Mouse (Mus musculus) neural tube, embryonic 15.5 days (tissue): Measurements from ENCODE around the gene Sh3rf3. TPM values are rescaled to one million over a fixed set of nuclear protein-coding genes. Genes with fewer than 3 reads are reported as not detected.

Experiments used
- ATAC-seq: fragments of 200-750 bp; cut with Nextera tagmentation; 2 replicates; pipeline ENCODE4 v1.8.0; 2017; ENCODE audit warnings: mild to moderate bottlenecking, moderate TSS enrichment, moderate library complexity; ENCODE audit not compliant: low FRiP score
- H3K27ac ChIP-seq: fragments of 300-500 bp; sonication (generic); replicated peaks from 2 replicates; pipeline ENCODE4 v1.5.1; 2015; ENCODE audit warnings: mild to moderate bottlenecking, inconsistent platforms
- H3K27me3 ChIP-seq: fragments of 300-500 bp; sonication (generic); replicated peaks from 2 replicates; pipeline ENCODE4 v1.6.1; 2015; ENCODE audit warnings: inconsistent platforms
- H3K36me3 ChIP-seq: fragments of 300-500 bp; sonication (generic); 2 replicates; pipeline ENCODE4 v1.6.1; 2015; ENCODE audit warnings: inconsistent platforms
- H3K4me1 ChIP-seq: fragments of 300-500 bp; sonication (generic); 2 replicates; pipeline ENCODE4 v1.6.1; 2015; ENCODE audit warnings: inconsistent platforms
- H3K4me2 ChIP-seq: fragments of 300-500 bp; sonication (generic); 2 replicates; pipeline ENCODE4 v1.6.1; 2015; ENCODE audit warnings: inconsistent platforms, mild to moderate bottlenecking, moderate library complexity
- H3K4me3 ChIP-seq: fragments of 300-500 bp; sonication (generic); replicated peaks from 2 replicates; pipeline ENCODE4 v1.5.1; 2015; ENCODE audit warnings: mild to moderate bottlenecking, inconsistent platforms
- H3K9ac ChIP-seq: fragments of 300-500 bp; sonication (generic); replicated peaks from 2 replicates; pipeline ENCODE4 v1.6.1; 2015; ENCODE audit warnings: mild to moderate bottlenecking, inconsistent platforms
- H3K9me3 ChIP-seq: fragments of 300-500 bp; sonication (generic); replicated peaks from 2 replicates; pipeline ENCODE4 v1.6.1; 2016; ENCODE audit warnings: inconsistent platforms
- WGBS: fragments of 180-500 bp; shearing (Covaris S2); methylation state at CpG from one replicate; pipeline ENCODE4 v1.1.7; 2015; ENCODE audit warnings: mixed read lengths; 5-methylcytosine and 5-hydroxymethylcytosine counted together
- polyA plus RNA-seq: library from polyadenylated mRNA; unstranded; fragments of >200 nt; fragmentation: Nextera tagmentation; extraction: Ambion mirVana; gene quantifications from 2 replicates; pipeline ENCODE4 v1.2.1, GENCODE M21; 2015

Gene Sh3rf3
- polyA plus RNA-seq, 1 experiment from 2014 or later = 3.3 TPM

DNA sequence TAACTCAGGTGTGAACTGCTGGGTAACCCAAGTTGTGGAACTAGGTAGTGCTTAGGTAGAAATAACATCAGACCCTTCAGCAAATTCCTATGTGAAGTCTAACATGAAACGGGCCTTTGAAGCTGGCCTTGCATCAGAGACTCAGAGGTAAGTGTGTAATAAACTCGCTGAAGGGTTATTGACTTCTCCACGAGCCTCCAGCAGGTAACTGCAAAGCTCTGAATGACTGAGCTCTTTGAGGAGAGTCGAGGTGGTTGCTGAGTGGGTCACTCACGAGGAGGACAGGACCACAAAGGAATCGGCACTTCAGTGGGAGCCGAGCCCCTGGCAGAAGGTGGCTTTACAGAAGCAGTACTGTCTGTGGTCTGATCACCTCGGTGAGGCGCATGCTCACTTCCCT lies 303.2 kb downstream of the Sh3rf3 start:
- Histone ChIP-seq H3K9ac (no peak overlapping the region), H3K4me3 (no peak overlapping the region), H3K27ac (no peak overlapping the region), H3K9me3 (no peaks in the 10 kb centered on the region), H3K4me2 (no peak overlapping the region), H3K36me3 (no peaks in the 10 kb centered on the region), H3K4me1 (no peaks in the 10 kb centered on the region), H3K27me3 (no peaks in the 10 kb centered on the region)
- ATAC-seq = no peak
- WGBS = 78% methylated on average over 9 of the region's 9 CpGs

DNA sequence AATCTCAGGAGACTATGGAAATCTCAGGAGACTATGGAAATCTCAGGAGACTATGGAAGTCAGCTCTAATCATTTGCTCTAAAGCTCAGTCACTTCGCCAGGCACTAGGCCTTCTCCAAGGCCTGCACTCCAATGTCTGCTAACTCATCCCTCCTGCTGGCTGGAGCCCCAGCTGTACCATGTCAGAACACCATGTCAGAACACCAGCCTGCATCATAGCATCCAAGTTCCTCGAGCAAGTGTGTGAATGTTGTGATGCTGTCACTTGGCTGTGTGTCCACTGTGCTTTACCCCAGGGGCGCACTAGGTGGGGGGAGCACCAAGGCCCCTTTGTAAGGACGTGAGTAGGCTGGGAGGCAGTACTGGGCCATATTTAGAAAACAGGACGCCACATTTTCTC lies 304.4 kb downstream of the Sh3rf3 start:
- ATAC-seq = no peak
- H3K4me3 ChIP-seq = no peak overlapping the region
- H3K27ac ChIP-seq = no peak overlapping the region
- H3K4me1 ChIP-seq = no peaks in the 10 kb centered on the region
- 87% methylated on average over 5 of the region's 5 CpGs for WGBS
- no peaks in the 10 kb centered on the region for H3K36me3 ChIP-seq
- no peak overlapping the region for H3K4me2 ChIP-seq
- H3K9me3 ChIP-seq = no peaks in the 10 kb centered on the region
- H3K9ac ChIP-seq = no peak overlapping the region
- no peaks in the 10 kb centered on the region for H3K27me3 ChIP-seq

DNA sequence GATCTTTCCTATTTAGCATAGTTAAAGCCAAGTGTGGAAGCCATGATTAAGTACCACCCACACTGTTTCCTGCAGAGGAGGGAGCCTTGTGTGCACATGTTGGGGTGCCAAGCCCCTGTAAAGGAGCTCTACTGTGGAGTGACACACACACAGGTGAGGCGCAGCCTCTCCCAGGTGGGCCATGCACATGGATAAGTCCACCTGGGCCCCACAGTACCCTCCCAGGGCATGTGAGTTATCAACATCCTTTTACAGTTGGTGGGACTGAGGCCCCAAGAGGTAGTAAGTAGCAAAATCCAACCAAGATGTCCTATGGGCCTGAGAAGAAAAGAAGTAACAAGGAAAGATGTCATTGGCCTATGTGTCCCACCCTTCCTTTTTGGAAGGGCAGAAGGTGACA lies 305.8 kb downstream of the Sh3rf3 start:
- no peak overlapping the region for H3K4me2 ChIP-seq
- ATAC-seq = no peak
- H3K9me3 ChIP-seq = no peaks in the 10 kb centered on the region
- H3K4me1 ChIP-seq = no peaks in the 10 kb centered on the region
- WGBS = 93% methylated on average over 1 of the region's 1 CpGs
- H3K27me3 ChIP-seq = no peaks in the 10 kb centered on the region
- no peaks in the 10 kb centered on the region for H3K36me3 ChIP-seq
- no peak overlapping the region for H3K27ac ChIP-seq
- no peak overlapping the region for H3K4me3 ChIP-seq
- H3K9ac ChIP-seq = no peak overlapping the region

DNA sequence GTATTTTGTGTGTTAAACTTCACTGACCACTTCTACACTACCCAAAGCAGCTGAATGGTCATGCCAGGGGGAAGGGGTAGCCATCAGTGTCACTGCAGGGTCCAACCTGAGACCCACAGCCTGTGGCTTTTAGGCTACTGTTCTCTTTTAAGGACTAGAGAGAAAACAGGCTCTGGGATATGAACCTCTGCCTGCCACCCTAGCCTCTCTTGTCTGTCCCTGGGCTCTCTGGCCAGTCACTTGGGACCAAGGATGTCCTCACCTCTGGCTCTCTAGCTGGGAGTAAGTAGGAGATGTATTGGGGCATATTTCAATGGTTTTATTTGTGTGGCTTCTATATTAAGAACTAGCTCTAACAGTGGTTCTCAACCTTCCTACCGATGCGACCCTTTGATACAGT lies 306.7 kb downstream of the Sh3rf3 start:
- Histone ChIP-seq H3K27me3 (no peaks in the 10 kb centered on the region), H3K9ac (no peak overlapping the region), H3K9me3 (no peaks in the 10 kb centered on the region), H3K4me2 (no peak overlapping the region), H3K27ac (no peak overlapping the region), H3K4me3 (no peak overlapping the region), H3K36me3 (no peaks in the 10 kb centered on the region), H3K4me1 (no peaks in the 10 kb centered on the region)
- ATAC-seq = no peak
- 94% methylated on average over 2 of the region's 2 CpGs for WGBS

DNA sequence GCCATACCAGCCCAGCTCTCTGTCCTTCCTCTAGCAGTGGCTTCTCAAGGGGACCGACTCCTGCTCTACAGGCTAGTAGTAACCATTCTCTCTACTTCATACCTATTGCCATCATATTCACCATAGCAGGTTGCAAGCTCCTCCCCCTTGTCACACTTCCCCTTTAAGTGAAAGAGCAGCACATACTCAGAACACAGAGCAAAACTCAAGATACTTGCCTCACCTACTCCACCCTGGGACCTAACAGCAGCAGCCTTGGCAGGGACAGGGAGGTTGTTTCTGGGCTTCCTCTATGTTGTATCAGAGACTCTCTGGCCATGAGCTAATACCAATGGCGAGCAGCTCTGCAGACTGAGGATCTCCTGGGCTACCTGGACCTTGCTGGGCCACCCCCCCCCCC lies 312.3 kb downstream of the Sh3rf3 start:
- H3K4me2 ChIP-seq = no peak overlapping the region
- WGBS = 92% methylated on average over 2 of the region's 2 CpGs
- H3K36me3 ChIP-seq = no peaks in the 10 kb centered on the region
- no peak overlapping the region for H3K4me3 ChIP-seq
- no peak overlapping the region for H3K9ac ChIP-seq
- no peaks in the 10 kb centered on the region for H3K27me3 ChIP-seq
- H3K27ac ChIP-seq = no peak overlapping the region
- H3K4me1 ChIP-seq = no peaks in the 10 kb centered on the region
- no peak for ATAC-seq
- no peaks in the 10 kb centered on the region for H3K9me3 ChIP-seq

DNA sequence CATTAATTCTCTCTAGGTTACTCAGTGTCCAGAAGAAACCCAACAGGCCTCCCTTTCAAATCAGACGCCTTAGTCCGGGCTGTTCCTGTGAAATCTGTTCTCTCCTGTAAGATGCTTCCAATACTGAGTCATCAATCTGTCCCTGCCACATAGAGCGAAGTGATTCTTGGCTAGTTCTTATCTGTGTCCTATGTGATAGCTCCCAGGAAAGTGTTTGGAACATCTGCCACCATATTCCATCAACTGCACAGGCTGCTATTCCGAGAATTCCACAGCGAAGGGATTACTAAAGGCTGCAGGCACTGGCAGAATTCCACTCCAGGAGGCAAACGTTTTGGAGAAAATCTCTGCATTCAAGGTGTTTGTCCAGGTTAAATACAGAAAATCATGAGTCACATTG lies 314.5 kb downstream of the Sh3rf3 start:
- Histone ChIP-seq H3K36me3 (no peaks in the 10 kb centered on the region), H3K4me3 (no peak overlapping the region), H3K4me1 (no peaks in the 10 kb centered on the region), H3K27ac (no peak overlapping the region), H3K27me3 (no peaks in the 10 kb centered on the region), H3K4me2 (no peak overlapping the region), H3K9me3 (no peaks in the 10 kb centered on the region), H3K9ac (no peak overlapping the region)
- ATAC-seq = no peak
- 66% methylated on average over 6 of the region's 6 CpGs for WGBS

DNA sequence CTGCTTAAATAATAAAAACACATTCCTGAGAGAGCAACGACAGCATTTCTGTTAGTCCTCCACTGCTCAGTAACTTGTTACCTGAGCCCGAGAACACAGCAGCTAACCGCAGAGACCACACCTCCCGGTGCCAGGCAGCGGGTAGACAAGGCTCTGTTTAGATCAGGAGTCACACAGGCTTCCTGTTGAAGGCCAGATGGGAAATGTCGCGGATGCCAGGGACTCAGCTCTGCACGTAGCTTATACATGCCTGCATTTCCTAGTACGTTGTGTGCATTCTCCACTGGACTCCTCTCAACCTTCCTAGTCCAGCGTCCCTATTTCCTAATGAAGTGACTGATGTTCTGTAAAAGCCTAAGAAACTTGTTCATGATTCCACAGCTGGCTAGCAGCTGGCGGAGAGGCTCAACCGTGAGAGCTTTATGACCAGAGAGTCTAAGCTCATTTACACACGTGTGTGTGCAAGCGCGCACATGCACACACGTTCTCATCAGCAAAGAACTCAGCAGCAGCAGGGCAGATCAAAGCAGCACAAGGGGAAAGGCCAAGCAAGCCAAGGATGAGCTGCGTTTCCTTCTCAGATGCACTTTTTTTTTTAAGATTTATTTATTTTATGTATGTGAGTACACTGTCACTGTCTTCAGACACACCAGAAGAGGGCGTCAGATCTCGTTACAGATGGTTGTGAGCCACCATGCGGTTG lies 318.9 kb downstream of the Sh3rf3 start:
- Histone ChIP-seq H3K4me3 (no peak overlapping the region), H3K4me2 (no peak overlapping the region), H3K36me3 (peaks cover 2% of the 10 kb centered on the region; the same call in 1 of the 2 replicates), H3K27ac (no peak overlapping the region), H3K9me3 (no peaks in the 10 kb centered on the region), H3K9ac (no peak overlapping the region), H3K4me1 (no peaks in the 10 kb centered on the region), H3K27me3 (no peaks in the 10 kb centered on the region)
- 82% methylated on average over 20 of the region's 20 CpGs for WGBS
- no peak for ATAC-seq

DNA sequence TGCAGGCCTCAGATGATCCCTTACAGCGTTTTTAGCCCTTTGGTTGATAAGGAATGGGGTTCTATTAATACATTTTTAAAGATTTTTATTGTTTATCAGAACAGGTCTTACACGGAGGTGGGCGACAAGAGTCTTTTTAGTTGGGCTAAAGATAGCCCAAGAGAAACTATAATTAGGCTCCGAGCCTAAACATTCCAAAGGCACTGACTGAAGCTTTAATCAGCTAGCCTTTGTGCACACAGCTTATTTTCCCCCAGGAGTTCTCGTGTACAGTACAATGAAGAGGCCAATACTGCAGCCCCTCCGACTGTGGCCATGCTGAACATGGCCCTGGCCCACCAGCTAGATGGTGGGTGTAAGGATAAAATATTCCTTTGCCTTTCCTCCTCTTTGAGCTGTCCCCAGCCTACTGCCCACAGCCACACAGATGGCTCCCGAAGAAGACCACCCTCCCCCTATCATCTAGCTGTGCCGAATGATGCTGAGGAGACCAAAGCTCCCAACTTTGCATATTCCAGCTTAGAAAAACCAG lies 320.4 kb downstream of the Sh3rf3 start:
- Histone ChIP-seq H3K4me1 (no peaks in the 10 kb centered on the region), H3K4me3 (no peak overlapping the region), H3K4me2 (no peak overlapping the region), H3K9me3 (no peaks in the 10 kb centered on the region), H3K27me3 (no peaks in the 10 kb centered on the region), H3K27ac (no peak overlapping the region), H3K9ac (no peak overlapping the region), H3K36me3 (peaks cover 2% of the 10 kb centered on the region; the same call in 1 of the 2 replicates)
- ATAC-seq = no peak
- WGBS = 61% methylated on average over 8 of the region's 8 CpGs

DNA sequence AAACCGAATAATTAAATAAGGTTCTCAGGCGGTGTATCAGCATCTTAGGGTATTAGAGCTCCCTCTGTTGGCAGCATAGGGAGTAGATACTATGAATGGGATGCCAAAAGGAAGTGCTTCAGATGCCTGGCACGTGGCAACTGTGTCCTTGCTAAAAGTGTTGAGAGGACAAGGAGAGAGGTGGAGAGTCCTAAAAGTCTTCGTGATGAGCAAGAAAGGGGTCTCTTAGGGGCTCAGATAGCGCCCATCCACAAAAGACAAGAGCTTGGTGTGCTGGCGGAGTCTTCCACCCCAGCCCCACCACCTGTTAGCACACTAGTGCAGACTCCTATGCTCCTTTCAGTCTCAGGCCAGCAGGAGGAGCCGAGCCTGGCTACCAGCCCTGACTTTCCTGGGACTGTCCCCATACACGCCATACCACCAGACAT lies 336.8 kb downstream of the Sh3rf3 start:
- ATAC-seq = peak; percentile 75
- Histone ChIP-seq H3K9me3 (no peaks in the 10 kb centered on the region), H3K27me3 (no peaks in the 10 kb centered on the region), H3K36me3 (no peaks in the 10 kb centered on the region), H3K4me3 (no peak overlapping the region), H3K4me1 (peaks cover 8% of the 10 kb centered on the region; the same call in 1 of the 2 replicates), H3K27ac (no peak overlapping the region), H3K4me2 (peak overlapping the region; percentile 17), H3K9ac (no peak overlapping the region)
- 19% methylated on average over 8 of the region's 8 CpGs for WGBS

DNA sequence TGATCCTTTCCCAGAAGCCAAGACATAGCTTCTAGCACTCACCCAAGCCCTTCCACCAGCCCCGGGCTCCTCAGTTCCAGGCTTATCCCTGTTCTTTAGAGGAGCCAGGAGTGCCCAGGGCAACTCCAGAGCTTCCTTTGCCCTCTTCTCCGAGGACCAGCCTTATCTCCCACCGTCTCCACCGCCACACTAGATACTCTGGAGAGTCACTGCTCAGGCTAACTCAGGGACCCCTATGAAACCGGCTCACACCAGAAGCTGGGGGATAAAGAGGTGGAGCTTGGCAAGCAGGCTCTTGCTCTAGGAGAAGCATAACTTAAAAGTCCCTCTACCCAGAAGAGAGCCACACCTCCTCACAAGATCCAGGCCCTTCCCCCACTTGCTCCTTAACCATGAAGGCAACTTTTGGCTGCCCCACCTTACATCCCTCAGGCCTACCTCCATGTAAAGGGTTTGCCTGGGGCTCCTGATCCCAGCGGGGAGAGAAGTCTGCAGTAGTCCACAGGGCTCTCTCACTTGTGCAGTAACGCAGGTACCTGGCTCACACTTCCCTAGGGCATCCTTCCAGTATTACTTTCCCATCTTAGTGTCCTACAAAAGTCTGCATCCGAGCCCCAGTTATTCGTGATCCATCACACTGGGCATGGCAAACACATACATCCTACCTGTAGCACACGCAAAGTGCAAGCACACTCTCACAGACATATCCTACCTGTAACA lies 337.9 kb downstream of the Sh3rf3 start:
- Histone ChIP-seq H3K9me3 (no peaks in the 10 kb centered on the region), H3K9ac (no peak overlapping the region), H3K4me2 (no peak overlapping the region), H3K4me3 (no peak overlapping the region), H3K27me3 (no peaks in the 10 kb centered on the region), H3K36me3 (no peaks in the 10 kb centered on the region), H3K27ac (no peak overlapping the region), H3K4me1 (peaks cover 8% of the 10 kb centered on the region; the same call in 1 of the 2 replicates)
- 92% methylated on average over 10 of the region's 10 CpGs for WGBS
- ATAC-seq = no peak

DNA sequence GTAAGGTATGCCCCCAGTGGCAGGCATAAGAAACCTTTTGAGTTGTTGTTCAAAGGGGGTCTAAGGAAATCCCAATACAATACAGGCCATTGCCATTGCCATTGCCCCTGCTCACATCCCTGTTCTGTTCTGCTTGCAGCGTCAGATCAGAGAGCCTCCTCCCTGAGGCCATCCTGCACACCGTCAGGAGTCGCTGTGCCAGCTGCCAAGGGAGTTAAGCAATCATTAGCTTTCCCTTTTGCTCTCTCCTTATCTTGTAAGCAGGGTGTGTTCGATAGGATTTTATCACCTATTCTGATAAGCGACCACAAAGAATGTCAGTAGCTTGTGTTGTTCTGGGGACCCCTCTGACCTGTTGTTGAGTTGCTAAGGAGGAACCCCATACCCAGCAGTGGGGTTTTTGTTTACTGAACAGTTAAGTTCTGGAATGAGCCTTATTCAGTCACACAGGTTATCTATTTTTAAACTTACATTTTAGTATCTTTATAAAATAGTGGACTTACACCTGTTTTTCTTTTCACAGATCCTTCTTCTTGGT lies 339.5 kb downstream of the Sh3rf3 start:
- 77% methylated on average over 5 of the region's 5 CpGs for WGBS

DNA sequence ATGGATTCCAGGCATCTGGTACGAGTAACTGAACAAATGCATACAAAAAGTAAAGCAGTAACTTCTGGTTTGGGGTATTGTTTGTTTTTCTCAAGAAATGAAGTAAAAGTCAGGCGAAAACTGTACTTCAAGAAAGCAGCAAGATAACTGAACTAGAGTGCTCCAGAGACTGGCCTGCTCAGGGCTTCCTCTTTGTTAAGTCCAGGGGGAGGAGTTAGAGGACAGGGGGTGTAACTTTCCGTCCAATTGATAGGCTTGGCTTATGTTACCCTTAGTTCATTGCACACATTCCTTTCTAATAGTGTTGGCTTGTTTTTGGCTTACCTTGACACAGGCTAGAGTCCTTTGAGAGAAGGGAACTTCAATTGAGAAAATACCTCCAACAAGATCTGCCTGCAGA lies 345.5 kb downstream of the Sh3rf3 start:
- Histone ChIP-seq H3K4me2 (no peak overlapping the region), H3K4me3 (no peak overlapping the region), H3K9me3 (no peaks in the 10 kb centered on the region), H3K27ac (no peak overlapping the region), H3K4me1 (no peaks in the 10 kb centered on the region), H3K27me3 (no peaks in the 10 kb centered on the region), H3K9ac (no peak overlapping the region), H3K36me3 (no peaks in the 10 kb centered on the region)
- ATAC-seq = no peak
- 85% methylated on average over 3 of the region's 3 CpGs for WGBS

More for the DNA sequence above, 339.5 kb downstream of the Sh3rf3 start:
- H3K27ac ChIP-seq = no peak overlapping the region
- H3K4me3 ChIP-seq = no peak overlapping the region
- no peaks in the 10 kb centered on the region for H3K36me3 ChIP-seq
- no peak for ATAC-seq
- no peaks in the 10 kb centered on the region for H3K9me3 ChIP-seq
- no peaks in the 10 kb centered on the region for H3K27me3 ChIP-seq
- peaks cover 8% of the 10 kb centered on the region; the same call in 1 of the 2 replicates for H3K4me1 ChIP-seq
- H3K4me2 ChIP-seq = no peak overlapping the region
- H3K9ac ChIP-seq = no peak overlapping the region
